Mouse (Mus musculus) small intestine, adult 2 months (tissue): ENCODE measurements around the gene Atp8b4.

Experiments
- CTCF ChIP-seq: fragments of 200-500 bp; IDR thresholded peaks from 2 replicates; pipeline ENCODE4 v1.5.1; 2012; ENCODE audit warnings: low read depth, mild to moderate bottlenecking, control low read depth, inconsistent platforms, low read length, moderate library complexity, mixed read lengths; ENCODE audit not compliant: insufficient replicate concordance, insufficient read length; ENCODE audit errors: extremely low read depth
- POLR2A ChIP-seq: fragments of 200-500 bp; IDR thresholded peaks from 2 replicates; pipeline ENCODE4 v1.6.1; 2012; ENCODE audit warnings: low read depth, mild to moderate bottlenecking, control low read depth, inconsistent platforms, low read length, moderate library complexity

- TF ChIP-seq CTCF (no peak), POLR2A (no peak)
Measured at GRCm38 (mm10) chr2:126458661-126459060, 41.8 kb downstream of the Atp8b4 start.
